Mouse (Mus musculus): ENCODE results near the gene Gm10840.

GRCm38 (mm10) chr11:106193371-106194154 is 32.9 kb downstream of the Gm10840 start:
- no peak for TF ChIP-seq CTCF (IDR thresholded peaks at IDR 0.05; ENCODE audit: extremely low read depth, insufficient read length, insufficient replicate concordance, low read depth, low read length)
- TF ChIP-seq POLR2A (IDR thresholded peaks at IDR 0.05; ENCODE audit: low read depth, low read length), result peak; percentile 75

All from small intestine, adult 2 months (tissue).